Mouse (Mus musculus): ENCODE results near the gene Gprasp2.
A peak's percentile ranks its signal among the peaks of the same experiment; 100 is the strongest.
"Not testable (repeated sequence)": the region's sequence is repeated elsewhere in the genome, so short reads cannot be mapped to it uniquely, and the experiment has no call there.

Gprasp2 gene

GRCm38 (mm10) chrX:135838521-135839360 is at the start of gene Gprasp2:
Gprasp2 (plus strand) TSS chrX:135839034.
- DNase-seq: peak; percentile 1

DNA sequence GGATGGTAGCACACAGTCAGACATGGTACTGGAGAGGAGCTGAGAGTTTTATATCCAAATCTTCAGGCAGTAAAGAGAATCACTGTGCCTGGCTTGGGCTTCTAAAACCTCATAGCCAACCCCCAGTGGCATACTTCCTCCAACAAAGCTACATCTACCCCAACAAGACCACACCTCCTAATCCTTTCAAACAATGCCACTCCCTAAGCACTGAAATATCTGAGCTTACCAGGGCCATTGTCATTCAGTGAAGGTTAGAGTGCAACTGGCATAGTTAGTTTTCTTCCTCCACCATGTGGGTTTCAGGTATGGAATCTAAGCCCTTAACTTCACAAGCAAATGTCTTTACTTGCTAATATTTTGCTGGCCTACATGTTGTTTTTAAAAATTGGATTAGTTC is 47.3 kb upstream of the Gprasp2 start:
- no peak for DNase-seq

DNA sequence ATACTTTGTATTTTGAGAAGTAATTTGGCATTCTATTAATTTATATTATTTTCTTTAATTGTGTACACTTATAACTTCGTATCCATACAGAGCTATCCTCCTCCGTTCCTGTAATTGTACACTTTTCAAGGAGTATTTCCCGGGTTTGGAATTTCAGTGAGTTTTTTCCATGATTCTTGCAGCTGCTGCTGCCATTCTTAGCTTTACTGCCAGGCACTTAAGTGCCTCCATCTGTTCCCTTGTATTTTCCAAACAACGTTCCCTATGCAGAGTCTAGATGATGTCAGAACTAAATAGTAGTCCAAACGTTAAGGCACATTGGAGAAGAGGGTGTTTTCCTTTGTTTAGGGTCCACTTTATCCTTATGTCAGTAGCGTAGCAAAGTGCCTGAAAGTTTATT is 46.5 kb upstream of the Gprasp2 start:
- DNase-seq: no peak

DNA sequence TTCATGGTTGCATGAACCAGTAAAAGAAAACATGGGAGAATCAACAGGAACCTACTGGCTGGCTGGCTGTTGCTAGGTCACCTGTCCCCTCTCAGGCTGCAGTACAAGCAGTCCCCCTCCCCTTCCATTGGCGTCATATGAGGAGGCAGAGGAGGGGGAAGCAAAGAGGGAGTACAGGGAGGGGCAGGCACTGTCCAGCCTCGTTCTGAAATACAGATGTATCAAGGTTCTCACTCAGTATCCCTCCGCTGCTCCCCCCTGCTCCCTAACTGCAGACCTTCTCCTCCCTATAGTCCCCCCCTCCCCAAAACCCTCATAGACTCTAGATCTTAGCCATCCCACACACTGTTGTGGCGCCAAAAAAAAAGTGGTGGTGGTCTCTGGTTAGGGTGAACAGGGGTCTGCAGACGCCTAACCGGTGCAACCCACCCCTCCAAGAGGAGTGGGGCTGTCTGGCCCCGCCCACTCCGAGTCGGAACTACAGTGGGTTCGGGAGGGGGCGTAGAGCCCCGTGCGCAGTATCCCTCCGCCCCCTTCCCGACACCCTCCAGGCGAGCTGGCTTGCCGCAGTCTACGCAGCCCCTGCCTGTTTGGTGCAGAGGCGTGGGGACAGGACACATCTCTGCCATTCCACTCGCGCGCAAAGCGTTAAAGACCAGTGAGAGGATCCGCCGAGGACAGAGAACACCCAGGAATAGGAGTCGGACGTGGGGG is 43.1 kb upstream of the Gprasp2 start:
- DNase-seq: peak; percentile 16

- peak; percentile 2 for DNase-seq
These were observed 42.3 kb upstream of the Gprasp2 start for GRCm38 (mm10) chrX:135796305-135797211.

DNA sequence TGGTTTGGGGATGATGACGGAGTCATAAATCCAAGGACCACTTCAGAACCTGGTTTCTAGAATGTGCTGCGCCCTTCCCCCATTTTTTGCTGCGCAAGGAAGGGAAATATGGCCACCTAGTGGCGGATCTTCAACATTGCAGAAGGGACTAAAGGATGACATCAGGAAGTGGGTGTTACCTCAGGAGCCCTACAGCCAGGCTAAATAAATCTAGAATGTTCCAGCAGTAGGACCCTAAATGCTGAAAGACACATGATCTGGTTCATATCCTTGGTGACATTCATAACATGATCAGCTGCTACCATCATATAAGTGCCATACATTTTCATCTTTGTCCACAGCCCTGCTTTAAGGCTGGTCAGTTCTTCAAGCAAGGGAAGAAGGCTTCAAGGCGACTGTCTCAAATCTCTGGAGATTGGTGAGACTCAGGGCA is 41.6 kb upstream of the Gprasp2 start, which contains the start of gene Bhlhb9:
Gene Bhlhb9, plus strand, starts transcription at position 383 of the 433 bp plus-strand sequence.
- peak; percentile 49 for DNase-seq

DNA sequence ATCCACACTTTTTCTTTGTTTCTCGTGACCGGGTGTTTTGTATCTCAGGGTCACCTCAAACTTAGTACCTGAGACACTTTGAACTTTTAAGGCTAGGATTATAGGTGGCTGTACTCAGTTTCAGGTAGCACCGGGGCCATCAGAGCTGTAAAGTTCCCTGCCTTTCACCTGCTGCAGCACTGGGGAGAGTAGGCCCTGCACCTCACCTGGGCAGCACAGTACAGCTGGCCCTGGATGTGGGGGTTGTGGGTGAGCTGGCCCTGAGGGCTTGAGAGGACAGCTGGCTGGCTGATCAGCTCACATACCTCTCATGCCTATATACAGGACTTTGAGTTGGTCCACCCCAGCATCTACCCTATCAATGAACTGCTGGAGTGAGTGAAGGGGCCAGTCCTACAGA is 34.7 kb upstream of the Gprasp2 start:
- no peak for DNase-seq

GRCm38 (mm10) chrX:135805780-135806179 is 33.1 kb upstream of the Gprasp2 start:
- peak; percentile 44 for DNase-seq

DNA sequence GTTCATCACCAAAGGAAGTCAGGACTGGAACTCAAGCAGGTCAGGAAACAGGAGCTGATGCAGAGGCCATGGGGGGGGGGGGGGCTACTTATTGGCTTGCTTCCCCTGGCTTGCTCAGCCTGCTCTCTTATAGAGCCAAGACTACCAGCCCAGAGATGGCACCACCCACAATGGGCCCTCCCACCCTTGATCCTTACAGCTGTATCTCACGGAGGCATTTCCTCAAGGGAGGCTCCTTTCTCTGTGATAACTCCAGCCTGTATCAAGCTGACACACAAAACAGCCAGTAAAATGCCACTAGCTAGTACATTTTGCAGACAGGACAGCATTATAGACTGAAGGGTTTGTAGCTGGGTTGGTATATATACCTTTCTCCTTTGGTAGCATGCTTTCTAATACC is 2.9 kb upstream of the Gprasp2 start:
- not testable (repeated sequence) for DNase-seq

DNA sequence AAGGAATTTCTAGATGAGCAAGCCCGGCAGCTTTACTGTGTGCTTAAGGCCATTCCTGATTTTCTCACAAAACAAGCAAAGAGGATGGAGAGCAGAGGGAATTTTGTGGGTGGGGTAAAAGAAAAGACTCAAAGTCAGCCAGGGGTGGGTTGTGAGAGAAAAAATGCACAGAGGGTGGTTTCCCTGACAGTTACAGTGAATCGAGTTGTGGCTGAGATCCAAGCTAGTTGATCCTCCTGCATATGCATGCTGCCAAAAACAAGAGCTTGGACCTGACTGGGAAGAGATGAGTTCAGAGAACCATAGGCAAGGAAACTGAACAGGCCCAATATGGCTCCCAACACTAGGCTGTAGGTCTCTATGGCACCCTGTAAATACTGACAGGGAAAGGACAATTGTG is 938 bp upstream of the Gprasp2 start:
- DNase-seq: no peak

- peak; percentile 13 for DNase-seq
These were observed 860 bp downstream of the Gprasp2 start for GRCm38 (mm10) chrX:135839397-135840391.

DNA sequence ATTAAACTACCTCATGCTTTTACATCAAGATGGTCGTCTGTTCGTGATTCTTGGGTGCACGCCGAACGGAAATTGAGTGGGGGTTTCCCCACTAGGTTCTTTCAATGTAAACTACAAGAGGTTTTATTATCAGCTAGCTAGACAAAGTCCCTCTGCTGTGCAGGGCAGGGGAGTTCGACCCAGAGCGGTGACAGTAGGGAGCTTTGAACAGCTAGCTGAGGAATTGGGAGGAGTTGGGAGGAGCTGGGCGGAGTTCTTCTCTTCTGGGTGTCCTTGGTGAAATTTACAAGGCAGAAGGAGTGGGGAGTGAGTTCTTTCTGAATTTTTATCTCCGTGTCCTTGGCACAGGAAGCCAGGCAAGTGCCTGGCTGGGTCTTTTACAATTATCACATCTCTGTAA is 28.0 kb downstream of the Gprasp2 start:
- not testable (repeated sequence) for DNase-seq

DNA sequence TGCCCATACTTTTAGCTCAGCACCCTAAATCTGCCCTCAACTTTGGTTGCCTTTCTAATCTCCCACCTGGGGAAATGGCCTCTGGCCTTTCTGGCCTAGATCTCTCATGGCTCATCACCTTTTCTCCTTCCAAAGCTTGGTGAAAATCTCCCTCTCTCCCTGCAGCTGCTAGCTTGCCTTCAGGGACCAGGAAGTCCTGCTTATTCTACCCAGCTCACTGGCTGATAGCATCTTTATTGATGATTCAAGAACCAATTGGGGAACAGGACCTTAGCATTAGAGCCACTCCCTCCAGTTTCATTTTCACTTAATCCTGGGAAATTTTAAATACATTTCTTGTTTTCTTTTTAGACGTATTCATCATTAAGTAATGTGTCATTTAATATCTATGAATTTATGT is 37.8 kb downstream of the Gprasp2 start:
- DNase-seq: no peak

DNA sequence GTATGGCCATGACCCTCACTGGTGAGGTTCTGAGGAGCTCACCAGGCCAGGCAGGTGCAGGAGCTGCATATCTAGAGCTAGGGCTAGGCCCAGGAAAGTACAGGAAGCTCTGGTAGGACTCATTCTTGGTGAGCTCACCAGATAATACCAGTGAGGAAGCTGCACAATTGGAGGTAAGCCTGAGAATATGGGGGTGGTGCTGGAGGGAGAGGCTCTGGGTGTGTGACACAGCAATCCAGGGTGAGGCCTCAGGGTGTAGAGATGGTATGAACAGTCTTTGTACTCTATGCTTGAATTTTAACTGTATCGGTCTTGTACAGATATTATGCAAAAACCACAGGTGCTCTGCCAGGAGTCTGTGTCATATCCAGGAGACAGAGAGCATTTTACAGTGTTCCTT is 40.8 kb downstream of the Gprasp2 start:
- DNase-seq: no peak

DNA sequence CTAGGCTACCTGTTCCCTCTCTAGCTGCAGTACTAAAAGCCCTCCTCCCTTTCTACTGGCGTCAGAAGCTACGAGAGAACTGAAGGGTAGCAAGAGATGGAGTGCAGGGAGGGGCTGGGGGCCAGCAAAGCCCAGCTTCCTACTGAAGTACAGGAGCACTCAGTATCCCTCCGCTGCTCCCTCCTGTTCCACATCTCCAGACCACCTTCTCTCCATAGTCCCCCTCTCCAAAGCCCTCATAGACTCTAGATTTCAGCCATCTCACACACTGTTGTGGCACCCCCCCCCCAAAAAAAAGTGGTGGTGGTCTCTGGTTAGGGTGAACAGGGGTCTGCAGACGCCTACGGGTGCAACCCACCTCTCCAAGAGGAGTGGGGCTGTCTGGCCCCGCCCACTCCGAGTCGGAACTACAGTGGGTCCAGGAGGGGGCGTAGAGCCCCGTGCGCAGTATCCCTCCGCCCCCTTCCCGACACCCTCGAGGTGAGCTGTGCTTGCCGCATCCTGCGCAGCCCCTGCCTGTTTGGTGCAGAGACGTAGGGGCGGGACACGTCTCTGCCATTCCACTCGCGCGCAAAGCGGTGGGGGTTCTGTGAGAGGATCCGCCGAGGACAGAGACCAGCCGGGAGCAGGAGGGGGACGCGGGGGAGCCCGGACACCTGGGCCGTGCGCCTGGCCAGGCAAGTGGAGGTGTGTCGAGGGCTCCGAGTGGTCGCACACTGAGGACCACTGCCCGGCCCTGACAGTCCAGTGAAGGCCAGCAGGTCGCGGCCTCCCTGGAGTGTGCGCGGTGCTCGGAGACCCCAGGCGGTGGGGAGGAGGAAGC is 46.8 kb downstream of the Gprasp2 start:
- DNase-seq: peak; percentile 36

- DNase-seq: peak; percentile 7
These were observed 47.4 kb downstream of the Gprasp2 start for GRCm38 (mm10) chrX:135886234-135886585.
